Mouse (Mus musculus) common myeloid progenitor, adult 5-6 weeks (primary cell): ENCODE results near the gene Slc35f5. TPM values are rescaled to one million over a fixed set of nuclear protein-coding genes. Genes with fewer than 3 reads are reported as not detected.

Experiments
- ATAC-seq: replicated peaks from 2 replicates; pipeline ENCODE4 v1.8.0; 2016; ENCODE audit warnings: low read depth, mild to moderate bottlenecking, moderate TSS enrichment, inconsistent platforms; ENCODE audit not compliant: poor library complexity, severe bottlenecking
- total RNA-seq: library from RNA; stranded (forward); fragments of 200-1000, 187-1606 nt; gene quantifications from 2 replicates; pipeline ENCODE4 v1.2.3, GENCODE M21; 2017

The Slc35f5 gene
- total RNA-seq, 1 experiment from 2014 or later: 9.8 TPM

DNA sequence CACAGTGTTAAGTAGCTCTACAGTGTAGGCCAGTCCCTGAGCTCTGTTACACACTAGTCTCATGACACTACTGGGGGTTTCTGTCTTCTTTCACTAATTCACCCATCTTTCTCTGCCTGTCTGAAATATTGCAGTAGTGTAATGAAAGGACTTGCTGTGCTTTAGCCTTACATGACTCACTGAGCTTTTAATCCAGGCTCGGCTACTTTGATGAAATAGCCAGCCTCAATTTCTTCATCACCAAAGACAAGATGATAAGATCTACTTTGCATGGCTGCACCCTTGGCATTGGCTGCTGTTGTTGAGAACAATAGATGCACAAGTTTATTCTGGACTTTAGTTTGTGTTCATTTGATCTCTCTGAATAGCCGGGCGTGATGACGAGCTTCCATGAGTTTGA, 7.7 kb downstream of the Slc35f5 start:
- ATAC-seq: no peak

GRCm38 (mm10) chr1:125574219-125574618, 13.8 kb downstream of the Slc35f5 start:
- 0 out of 2 replicates have a peak, but pooled peaks have one; percentile 27 for ATAC-seq

DNA sequence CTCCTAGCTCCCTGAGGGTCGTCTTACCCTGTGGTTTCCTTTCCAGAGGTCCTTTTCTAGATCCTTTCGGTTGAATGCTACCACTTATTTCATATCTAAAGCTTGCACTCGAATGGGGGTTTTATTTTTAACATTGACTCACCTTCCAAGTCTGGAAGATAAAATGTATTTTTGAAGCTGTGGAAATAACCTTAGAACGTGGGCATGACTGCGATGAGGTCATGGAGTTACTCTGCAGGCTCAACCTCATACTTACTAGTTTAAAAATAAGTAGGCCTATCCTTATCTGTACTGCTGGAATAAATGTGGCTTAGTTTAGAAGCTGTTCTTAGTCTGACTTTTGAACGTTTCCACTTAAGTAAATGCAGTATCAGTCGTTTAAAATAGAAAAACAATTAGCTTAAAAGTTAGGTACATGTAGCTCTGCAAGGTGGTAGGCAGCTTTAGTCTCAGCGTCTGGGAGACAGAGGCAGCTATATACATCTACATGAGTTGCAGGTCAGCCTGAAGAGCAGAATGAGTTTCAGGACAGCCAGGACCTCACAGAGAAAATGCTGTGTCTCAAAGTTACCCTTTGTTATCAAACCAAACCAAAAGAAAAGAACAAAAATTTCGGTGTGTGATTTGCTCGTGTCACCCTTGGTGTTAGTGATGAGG, 15.2 kb downstream of the Slc35f5 start:
- ATAC-seq: no peak

DNA sequence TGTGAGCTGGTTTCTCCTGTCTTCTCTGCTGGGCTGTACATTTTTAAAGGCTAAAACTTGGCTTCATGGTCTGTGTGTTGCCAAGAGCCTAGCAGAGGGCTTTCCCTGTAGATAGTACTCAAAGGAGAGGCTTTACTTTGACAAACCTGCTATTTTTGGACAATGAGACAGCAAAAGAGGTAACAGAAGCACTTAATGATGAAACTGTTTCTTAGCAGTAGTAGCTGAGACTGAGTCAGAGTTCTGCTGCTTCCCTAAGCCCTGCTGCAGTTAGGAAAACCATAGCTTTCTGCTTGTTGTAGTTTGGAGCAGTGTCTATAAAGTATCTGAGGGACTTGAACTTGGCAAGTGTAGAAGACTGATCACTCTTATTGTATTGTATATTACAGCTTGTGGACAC, 16.6 kb downstream of the Slc35f5 start:
- 0 out of 2 replicates have a peak, but pooled peaks have one; percentile 26 for ATAC-seq

GRCm38 (mm10) chr1:125578091-125578490, 17.7 kb downstream of the Slc35f5 start:
- ATAC-seq: no peak

GRCm38 (mm10) chr1:125581134-125581533, 20.7 kb downstream of the Slc35f5 start:
- no peak for ATAC-seq

- 0 out of 2 replicates have a peak, but pooled peaks have one; percentile 33 for ATAC-seq
Measured at GRCm38 (mm10) chr1:125603620-125604019, 43.2 kb downstream of the Slc35f5 start.

DNA sequence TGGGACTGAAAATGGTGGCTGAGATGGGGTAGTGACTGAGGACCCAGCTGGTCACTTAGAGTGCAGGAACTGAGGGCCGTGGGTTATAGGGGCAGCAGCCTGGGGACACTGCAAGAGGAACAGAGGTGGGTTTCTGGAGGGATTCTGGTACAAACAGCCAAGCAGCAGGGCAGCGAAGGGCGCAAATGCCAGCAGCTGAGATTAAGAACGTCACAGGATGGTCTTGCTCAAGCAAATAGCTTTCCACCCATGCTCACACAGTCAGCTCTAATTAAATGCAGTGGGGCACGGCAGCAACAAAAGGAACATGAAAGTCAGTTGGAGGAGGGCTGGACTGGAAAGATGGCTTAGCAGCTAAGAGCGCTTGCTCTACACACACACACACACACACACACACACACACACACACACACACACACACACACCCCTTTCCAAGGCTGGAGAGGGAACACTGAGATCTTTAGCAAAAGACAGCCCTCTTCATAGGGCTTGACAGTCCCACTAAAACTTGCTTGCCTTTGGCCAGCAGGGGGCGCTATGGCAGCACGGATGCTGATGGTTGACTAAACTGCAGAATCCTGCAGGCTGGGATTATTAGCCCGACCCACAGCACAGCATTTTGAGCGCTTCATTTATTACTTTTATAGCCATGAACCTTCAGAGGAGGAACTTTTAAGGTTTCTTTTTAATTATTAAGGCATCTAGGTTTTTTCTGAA, 46.9 kb downstream of the Slc35f5 start:
- ATAC-seq: peak; percentile 96

GRCm38 (mm10) chr1:125624376-125625076, 64.1 kb downstream of the Slc35f5 start:
- ATAC-seq: no peak

- no peak for ATAC-seq
Measured at GRCm38 (mm10) chr1:125639501-125640253, 79.3 kb downstream of the Slc35f5 start.

DNA sequence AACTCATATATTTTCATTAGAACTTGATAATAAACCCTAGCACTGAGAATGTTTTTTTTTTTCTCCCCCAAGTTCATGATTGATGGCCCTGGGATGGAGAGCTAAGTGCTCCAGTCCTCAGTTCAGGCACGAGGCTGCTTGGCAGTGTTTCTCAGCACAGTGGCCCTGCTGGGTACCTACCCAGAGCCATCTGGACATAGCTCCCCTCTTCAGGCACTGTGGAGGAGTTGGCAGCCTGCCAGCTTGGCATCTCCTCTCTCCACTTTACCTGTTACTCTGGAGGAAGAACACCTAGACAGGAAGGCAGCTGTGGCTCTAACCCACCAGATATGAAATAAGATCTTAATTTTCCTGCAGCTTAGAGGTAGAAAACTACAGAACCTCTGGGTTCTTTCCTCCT, 83.2 kb downstream of the Slc35f5 start:
- no peak for ATAC-seq

Other genes starting within 250 kb of the Slc35f5 start
- 560 and 730 TPM in 2 replicates for gene Actr3, start 124.9 kb upstream of the Slc35f5 start, total RNA-seq
- not detected in 2 replicates for gene Gpr39, start 116.4 kb downstream of the Slc35f5 start, total RNA-seq